Mouse (Mus musculus) MEL (cell line): ENCODE data around the gene Atp1a3. TPM values are rescaled to one million over a fixed set of nuclear protein-coding genes. Genes with fewer than 3 reads are reported as not detected.

Experiments
- DNase-seq: peaks from one replicate; pipeline ENCODE4 v3.0.0; 2011; ENCODE audit warnings: low read depth, low spot score
- H3K27ac ChIP-seq: 2 replicates; pipeline ENCODE4 v1.5.1; 2012; ENCODE audit warnings: low read depth, mild to moderate bottlenecking, control low read depth, low read length, moderate library complexity; ENCODE audit not compliant: control insufficient read depth
- H3K27me3 ChIP-seq, 2 experiments: fragments of 150-350 bp in 1 of 2; sonication (generic) in 1 of 2; 2 replicates each; pipeline ENCODE4 v1.6.1; 2012; ENCODE audit warnings: low read length in 2 of 2, mild to moderate bottlenecking in 2 of 2, improper control_type of control experiment in 1 of 2, moderate library complexity in 1 of 2; ENCODE audit not compliant: insufficient read depth in 2 of 2, control insufficient read depth in 1 of 2
- H3K36me3 ChIP-seq, 2 experiments: 2 replicates each; pipeline ENCODE4 v1.6.1; 2012 to 2014; ENCODE audit warnings: low read length in 2 of 2, improper control_type of control experiment in 1 of 2, inconsistent platforms in 1 of 2, mild to moderate bottlenecking in 1 of 2; ENCODE audit not compliant: insufficient read depth in 2 of 2, control insufficient read depth in 1 of 2
- H3K4me1 ChIP-seq, 2 experiments: fragments of 150-350 bp in 1 of 2; sonication (generic) in 1 of 2; 2 replicates each; pipeline ENCODE4 v1.6.1; 2012; ENCODE audit warnings: low read length in 2 of 2, improper control_type of control experiment in 1 of 2, mild to moderate bottlenecking in 1 of 2; ENCODE audit not compliant: insufficient read depth in 2 of 2, control insufficient read depth in 1 of 2
- H3K4me3 ChIP-seq, 2 experiments: fragments of 150-350 bp in 1 of 2; sonication (generic) in 1 of 2; 2 replicates each; pipeline ENCODE4 v1.5.1; 2012; ENCODE audit warnings: low read depth in 2 of 2, low read length in 2 of 2, mild to moderate bottlenecking in 2 of 2, moderate library complexity in 2 of 2, control low read depth in 1 of 2, improper control_type of control experiment in 1 of 2; ENCODE audit not compliant: control insufficient read depth in 1 of 2, insufficient read depth in 1 of 2
- H3K79me2 ChIP-seq: 2 replicates; pipeline ENCODE4 v1.6.1; 2012; ENCODE audit warnings: mild to moderate bottlenecking, low read length, moderate library complexity; ENCODE audit not compliant: control insufficient read depth, poor library complexity, insufficient read depth
- H3K9ac ChIP-seq: 2 replicates; pipeline ENCODE4 v1.6.1; 2012; ENCODE audit warnings: low read depth, mild to moderate bottlenecking, control low read depth, low read length, moderate library complexity; ENCODE audit not compliant: control insufficient read depth, poor library complexity, severe bottlenecking
- H3K9me3 ChIP-seq: fragments of 150-350 bp; sonication (generic); replicated peaks from 2 replicates; pipeline ENCODE4 v1.6.1; 2012; ENCODE audit warnings: mild to moderate bottlenecking, low read length, improper control_type of control experiment, moderate library complexity; ENCODE audit not compliant: insufficient read depth
- BHLHE40 ChIP-seq: IDR thresholded peaks from 2 replicates; pipeline ENCODE4 v1.6.1; 2012; ENCODE audit warnings: low read depth, mild to moderate bottlenecking, inconsistent platforms, low read length, improper control_type of control experiment, borderline replicate concordance
- CHD1 ChIP-seq: IDR thresholded peaks from 2 replicates; pipeline ENCODE4 v1.6.1; 2012; ENCODE audit warnings: low read depth, mild to moderate bottlenecking, inconsistent platforms, low read length, improper control_type of control experiment
- CTCF ChIP-seq, 3 experiments: IDR thresholded peaks in 2 of 3; conservative IDR thresholded peaks in 1 of 3; 2 replicates each; pipeline ENCODE4 v1.5.1; 2011 to 2012; ENCODE audit warnings: low read length in 3 of 3, low read depth in 2 of 3, mild to moderate bottlenecking in 2 of 3, improper control_type of control experiment in 1 of 3, inconsistent platforms in 1 of 3, mixed read lengths in 1 of 3, moderate library complexity in 1 of 3; ENCODE audit not compliant: control insufficient read depth in 1 of 3, insufficient read depth in 1 of 3, poor library complexity in 1 of 3, severe bottlenecking in 1 of 3
- E2F4 ChIP-seq: IDR thresholded peaks from 2 replicates; pipeline ENCODE4 v1.6.1; 2011; ENCODE audit warnings: low read depth, low read length, improper control_type of control experiment, borderline replicate concordance
- EP300 ChIP-seq, 2 experiments: IDR thresholded peaks; 2 replicates each; pipeline ENCODE4 v1.6.1; 2011; ENCODE audit warnings: improper control_type of control experiment in 2 of 2, low read length in 2 of 2, low read depth in 1 of 2, mild to moderate bottlenecking in 1 of 2
- HCFC1 ChIP-seq: IDR thresholded peaks from 2 replicates; pipeline ENCODE4 v1.6.1; 2012; ENCODE audit warnings: low read depth, mild to moderate bottlenecking, inconsistent platforms, low read length, improper control_type of control experiment, moderate library complexity
- JUND ChIP-seq: IDR thresholded peaks from 2 replicates; pipeline ENCODE4 v1.6.1; 2011; ENCODE audit warnings: low read depth, mild to moderate bottlenecking, improper control_type of control experiment, low read length
- NELFE ChIP-seq: IDR thresholded peaks from 2 replicates; pipeline ENCODE4 v1.6.1; 2011; ENCODE audit warnings: low read depth, low read length, improper control_type of control experiment
- POLR2A ChIP-seq, 2 experiments: IDR thresholded peaks; 2 replicates each; pipeline ENCODE4 v1.6.1; 2011 to 2012; ENCODE audit warnings: low read length in 2 of 2, mild to moderate bottlenecking in 2 of 2, control low read depth in 1 of 2, improper control_type of control experiment in 1 of 2, low read depth in 1 of 2, moderate library complexity in 1 of 2; ENCODE audit not compliant: control insufficient read depth in 1 of 2, insufficient read depth in 1 of 2, poor library complexity in 1 of 2
- POLR2AphosphoS2 ChIP-seq: IDR thresholded peaks from 2 replicates; pipeline ENCODE4 v1.6.1; 2011; ENCODE audit warnings: low read length, improper control_type of control experiment
- RAD21 ChIP-seq: IDR thresholded peaks from 2 replicates; pipeline ENCODE4 v1.6.1; 2011; ENCODE audit warnings: mild to moderate bottlenecking, low read depth, low read length, improper control_type of control experiment
- SMC3 ChIP-seq: IDR thresholded peaks from 2 replicates; pipeline ENCODE4 v1.6.1; 2011; ENCODE audit warnings: low read depth, low read length, improper control_type of control experiment
- TBP ChIP-seq: IDR thresholded peaks from 2 replicates; pipeline ENCODE4 v1.8.0; 2011; ENCODE audit warnings: low read depth, low read length, improper control_type of control experiment
- TCF12 ChIP-seq: IDR thresholded peaks from 2 replicates; pipeline ENCODE4 v1.6.1; 2014; ENCODE audit warnings: low read depth, mild to moderate bottlenecking, inconsistent platforms, low read length, improper control_type of control experiment, moderate library complexity
- UBTF ChIP-seq: IDR thresholded peaks from 2 replicates; pipeline ENCODE4 v1.6.1; 2012; ENCODE audit warnings: low read depth, mild to moderate bottlenecking, inconsistent platforms, low read length, improper control_type of control experiment, moderate library complexity, borderline replicate concordance; ENCODE audit not compliant: insufficient read depth
- USF2 ChIP-seq, 2 experiments: IDR thresholded peaks; 2 replicates each; pipeline ENCODE4 v1.6.1; 2011 to 2012; ENCODE audit warnings: improper control_type of control experiment in 2 of 2, low read length in 2 of 2, borderline replicate concordance in 1 of 2, inconsistent platforms in 1 of 2, low read depth in 1 of 2, mild to moderate bottlenecking in 1 of 2; ENCODE audit not compliant: insufficient read depth in 1 of 2
- ZKSCAN1 ChIP-seq: IDR thresholded peaks from 2 replicates; pipeline ENCODE4 v1.6.1; 2012; ENCODE audit warnings: low read depth, mild to moderate bottlenecking, inconsistent platforms, low read length, improper control_type of control experiment, moderate library complexity
- ZMIZ1 ChIP-seq: IDR thresholded peaks from 2 replicates; pipeline ENCODE4 v1.6.1; 2012; ENCODE audit warnings: low read depth, mild to moderate bottlenecking, inconsistent platforms, low read length, improper control_type of control experiment, moderate library complexity
- polyA plus RNA-seq, 2 experiments: library from polyadenylated mRNA; stranded (reverse) in 1 of 2; unstranded in 1 of 2; fragments of >175 nt in 1 of 2; fragments of >200 nt in 1 of 2; gene quantifications; 2 replicates each; pipeline versions ENCODE4 v1.2.1 to v1.2.4; 2012; ENCODE audit warnings: low replicate concordance in 2 of 2, low read depth in 1 of 2; ENCODE audit not compliant: insufficient read length in 2 of 2, insufficient read depth in 1 of 2, missing spikeins in 1 of 2
- total RNA-seq: library from RNA; depleted of rRNA; stranded (reverse); fragments of 300-350 nt; gene quantifications from 2 replicates; pipeline ENCODE4 v1.2.3, GENCODE M21; 2012

Atp1a3 gene
- total and polyA plus RNA-seq, 3 experiments, result 0.19 to 3.5 TPM; not detected in 1

- peak; percentile 52 to 70 for TF ChIP-seq EP300 (IDR thresholded peaks at IDR 0.05; ENCODE audit: low read depth in 1 of 2, low read length in 2 of 2)
- peak; percentile 88 for TF ChIP-seq NELFE
- peak; percentile 54; the same call in 1 of the 2 replicates for TF ChIP-seq CHD1
- peak; percentile 80 for TF ChIP-seq HCFC1
- peak; percentile 31; the same call in 1 of the 2 replicates for TF ChIP-seq BHLHE40
- peak; percentile 66 for TF ChIP-seq SMC3
- TF ChIP-seq POLR2AphosphoS2, result peak; percentile 91
- no peak for TF ChIP-seq E2F4
- peak; percentile 76 for TF ChIP-seq TCF12
- peak; percentile 80; the same call in 1 of the 2 replicates for TF ChIP-seq TBP
- TF ChIP-seq UBTF, result no peak
- TF ChIP-seq RAD21, result peak; percentile 70
- peak; percentile 50 to 87 (median 78) for TF ChIP-seq CTCF (IDR thresholded peaks at IDR 0.05 in 2 of 3, conservative IDR thresholded peaks at IDR 0.05 in 1 of 3; ENCODE audit: control insufficient read depth in 1 of 3, insufficient read depth in 1 of 3, low read depth in 2 of 3, low read length in 3 of 3, poor library complexity in 1 of 3, severe bottlenecking in 1 of 3)
Measured at GRCm38 (mm10) chr7:24974893-24975595, 30.7 kb downstream of the Atp1a3 start (continued).

GRCm38 (mm10) chr7:24973902-24974301, 31.9 kb downstream of the Atp1a3 start:
- H3K9me3 ChIP-seq, result no peaks in the 10 kb centered on the region
- TF ChIP-seq SMC3 (no peak), POLR2A (IDR thresholded peaks at IDR 0.05; ENCODE audit: control insufficient read depth in 1 of 2, insufficient read depth in 1 of 2, low read depth in 1 of 2, low read length in 2 of 2, poor library complexity in 1 of 2) (no peak), ZKSCAN1 (no peak), CTCF (IDR thresholded peaks at IDR 0.05 in 2 of 3, conservative IDR thresholded peaks at IDR 0.05 in 1 of 3; ENCODE audit: control insufficient read depth in 1 of 3, insufficient read depth in 1 of 3, low read depth in 2 of 3, low read length in 3 of 3, poor library complexity in 1 of 3, severe bottlenecking in 1 of 3) (no peak), JUND (no peak), USF2 (IDR thresholded peaks at IDR 0.05; ENCODE audit: borderline replicate concordance in 1 of 2, insufficient read depth in 1 of 2, low read depth in 1 of 2, low read length in 2 of 2) (no peak), ZMIZ1 (no peak)
- TF ChIP-seq, all 39 proteins: peak for 0
- Histone ChIP-seq H3K36me3 (peaks cover 0 to 21% of the 10 kb centered on the region in 2 experiments; a peak in 2 of 4 replicates), H3K27me3 (no peaks in the 10 kb centered on the region), H3K9ac (no peak overlapping the region; the same call in 1 of the 2 replicates), H3K4me3 (no peak overlapping the region), H3K27ac (no peak overlapping the region), H3K4me1 (peaks cover 7 to 25% of the 10 kb centered on the region in 2 experiments), H3K79me2 (peaks cover 6% of the 10 kb centered on the region; the same call in 1 of the 2 replicates)
- DNase-seq, result peak; percentile 21
